Mouse (Mus musculus) T-helper 1 cell (primary cell): Measurements from ENCODE around the gene Tnpo1.

Source experiments
- in situ Hi-C: fragments of 300-600 bp; cut with MboI, MseI; formaldehyde crosslinking; loops from one replicate; pipeline ENCODE4 v1.15.1; 2025; ENCODE audit warnings: high pct_unique_total_duplicates

The Tnpo1 gene

GRCm38 (mm10) chr13:98925486-98926212, 535 bp downstream of the Tnpo1 start:
- in situ Hi-C loops, result no loop called here

GRCm38 (mm10) chr13:98924897-98925485, 1.2 kb downstream of the Tnpo1 start:
- in situ Hi-C loops, result no loop called here

GRCm38 (mm10) chr13:98922806-98923205, 3.4 kb downstream of the Tnpo1 start:
- in situ Hi-C loops, result no loop called here

- in situ Hi-C loops, result no loop called here
These were observed 4.9 kb downstream of the Tnpo1 start for GRCm38 (mm10) chr13:98921276-98921675.

GRCm38 (mm10) chr13:98920300-98920699, 5.9 kb downstream of the Tnpo1 start:
- in situ Hi-C loops, result no loop called here

GRCm38 (mm10) chr13:98919695-98920094, 6.5 kb downstream of the Tnpo1 start:
- in situ Hi-C loops, result no loop called here

GRCm38 (mm10) chr13:98917851-98918250, 8.3 kb downstream of the Tnpo1 start:
- in situ Hi-C loops, result no loop called here

- in situ Hi-C loops, result no loop called here
These were observed 10.6 kb downstream of the Tnpo1 start for GRCm38 (mm10) chr13:98915591-98915990.

- in situ Hi-C loops, result no loop called here
These were observed 11.4 kb downstream of the Tnpo1 start for GRCm38 (mm10) chr13:98914844-98915212.

GRCm38 (mm10) chr13:98914010-98914843, 12.0 kb downstream of the Tnpo1 start:
- in situ Hi-C loops, result no loop called here

- in situ Hi-C loops, result no loop called here
These were observed 13.0 kb downstream of the Tnpo1 start for GRCm38 (mm10) chr13:98913196-98913595.

GRCm38 (mm10) chr13:98912602-98913001, 13.6 kb downstream of the Tnpo1 start:
- in situ Hi-C loops, result no loop called here

- in situ Hi-C loops, result no loop called here
These were observed 15.4 kb downstream of the Tnpo1 start for GRCm38 (mm10) chr13:98910801-98911200.

- in situ Hi-C loops, result no loop called here
These were observed 21.6 kb downstream of the Tnpo1 start for GRCm38 (mm10) chr13:98904608-98905007.

GRCm38 (mm10) chr13:98902366-98903025, 23.7 kb downstream of the Tnpo1 start:
- in situ Hi-C loops, result no loop called here

- in situ Hi-C loops, result no loop called here
These were observed 26.6 kb downstream of the Tnpo1 start for GRCm38 (mm10) chr13:98899550-98899949.

- in situ Hi-C loops, result no loop called here
These were observed 28.6 kb downstream of the Tnpo1 start for GRCm38 (mm10) chr13:98897577-98897976.

- in situ Hi-C loops, result no loop called here
These were observed 29.6 kb downstream of the Tnpo1 start for GRCm38 (mm10) chr13:98896434-98897126.

GRCm38 (mm10) chr13:98896013-98896412, 30.2 kb downstream of the Tnpo1 start:
- in situ Hi-C loops, result no loop called here

GRCm38 (mm10) chr13:98894900-98895299, 31.3 kb downstream of the Tnpo1 start:
- in situ Hi-C loops, result no loop called here

- in situ Hi-C loops, result no loop called here
These were observed 34.7 kb downstream of the Tnpo1 start for GRCm38 (mm10) chr13:98891443-98891842.

- in situ Hi-C loops, result no loop called here
These were observed 35.3 kb downstream of the Tnpo1 start for GRCm38 (mm10) chr13:98890871-98891219.
